Mouse (Mus musculus): ENCODE measurements around the gene Runx2.

GRCm38 (mm10) chr17:44652054-44652453 is 162.5 kb downstream of the Runx2 start:
- TF ChIP-seq CTCF (IDR thresholded peaks at IDR 0.05; ENCODE audit: extremely low read depth, insufficient read depth, low read length), result no peak
- TF ChIP-seq POLR2A (IDR thresholded peaks at IDR 0.05; ENCODE audit: extremely low read depth, insufficient read depth, low read length), result no peak
